Mouse (Mus musculus): Measurements from ENCODE around the gene Lif. TPM values are rescaled to one million over a fixed set of nuclear protein-coding genes. Genes with fewer than 3 reads are reported as not detected.
A peak's percentile ranks its signal among the peaks of the same experiment; 100 is the strongest.

Gene Lif
- total RNA-seq, 1 experiment from 2014 or later = 0.12 TPM

- no peak for ATAC-seq (ENCODE audit: extremely low read depth, insufficient number of reproducible peaks, low FRiP score, poor library complexity, severe bottlenecking)
These were observed 4.5 kb upstream of the Lif start for GRCm38 (mm10) chr11:4252886-4253285.

DNA sequence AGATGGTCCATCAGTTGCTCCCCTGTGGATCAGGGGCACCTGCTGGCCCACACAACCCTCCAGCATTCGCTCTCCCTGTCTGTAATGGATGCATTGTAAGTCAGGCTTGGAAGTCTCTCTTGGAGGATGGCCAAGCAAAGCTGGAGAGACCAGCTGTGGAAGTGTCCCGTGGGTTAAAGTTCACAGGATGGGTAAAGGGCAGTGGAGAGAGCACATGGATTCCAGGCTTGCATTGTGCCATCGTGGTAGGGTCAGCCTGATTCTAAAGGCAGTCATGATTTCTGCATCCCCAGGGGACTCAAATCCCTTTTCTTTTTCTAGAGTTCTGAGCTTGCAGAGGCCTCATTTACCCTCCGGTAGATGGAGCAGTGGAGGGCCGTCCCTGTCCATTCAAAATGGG, 399 bp downstream of the Lif start:
- ATAC-seq (ENCODE audit: extremely low read depth, insufficient number of reproducible peaks, low FRiP score, poor library complexity, severe bottlenecking) = no peak

DNA sequence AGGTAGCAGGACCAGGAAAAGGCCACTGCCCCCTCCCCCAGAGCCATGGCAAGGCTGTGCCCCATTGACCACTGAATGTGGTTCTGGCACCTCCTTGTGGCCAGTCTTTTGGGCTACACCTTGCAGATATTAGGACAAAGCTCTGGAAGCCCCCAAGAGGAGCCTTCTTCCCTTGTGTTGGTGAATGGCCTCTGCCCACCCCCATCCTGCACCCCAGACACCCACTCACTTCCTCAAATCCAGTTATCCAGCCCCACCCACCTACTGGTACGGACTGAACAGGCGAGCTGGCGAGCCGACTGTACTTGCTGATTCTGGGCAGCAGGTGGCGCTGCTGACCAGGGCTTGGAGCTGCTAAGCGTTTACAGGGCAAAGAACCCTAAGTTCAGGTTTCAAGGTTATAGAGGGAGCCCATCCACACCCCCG, 1.3 kb downstream of the Lif start:
- ATAC-seq (ENCODE audit: extremely low read depth, insufficient number of reproducible peaks, low FRiP score, poor library complexity, severe bottlenecking) = peak; percentile 75

DNA sequence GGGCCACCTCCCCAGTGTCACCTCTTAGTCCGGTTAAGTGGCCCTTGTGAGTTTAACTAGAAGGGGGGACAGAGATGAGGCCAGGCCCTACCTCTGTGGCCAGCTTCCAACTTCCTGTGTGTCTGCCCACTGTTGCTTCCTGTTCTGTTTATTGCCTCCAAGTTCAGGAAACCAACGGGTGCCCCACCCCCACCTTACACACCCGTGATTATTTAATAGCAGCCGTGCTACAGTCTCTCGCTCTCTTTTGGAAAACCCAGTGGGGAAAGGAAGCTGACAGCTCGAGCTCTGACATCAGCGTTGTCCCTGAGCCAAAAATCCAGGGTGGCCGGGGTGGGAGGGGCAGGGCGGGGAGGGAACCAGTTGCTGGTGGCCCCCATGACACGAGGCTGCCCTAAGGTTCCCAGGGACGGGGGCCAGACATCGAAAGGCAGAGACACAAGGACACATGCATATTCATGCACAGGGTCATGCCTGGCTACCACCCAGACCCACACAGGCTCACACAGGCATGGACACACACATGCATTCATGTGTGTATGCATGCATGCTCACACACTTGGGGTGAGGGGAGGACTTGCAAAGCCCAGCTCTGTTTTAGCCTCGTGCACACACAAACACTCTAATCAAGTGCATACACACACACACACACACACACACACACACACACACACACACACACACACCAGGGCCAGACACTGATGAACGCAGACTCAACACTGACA, 3.3 kb downstream of the Lif start:
- no peak for ATAC-seq (ENCODE audit: extremely low read depth, insufficient number of reproducible peaks, low FRiP score, poor library complexity, severe bottlenecking)

- peak; percentile 37; the same call in 1 of the 2 replicates for ATAC-seq (ENCODE audit: extremely low read depth, insufficient number of reproducible peaks, low FRiP score, poor library complexity, severe bottlenecking)
These were observed 3.8 kb downstream of the Lif start for GRCm38 (mm10) chr11:4261188-4261494.

DNA sequence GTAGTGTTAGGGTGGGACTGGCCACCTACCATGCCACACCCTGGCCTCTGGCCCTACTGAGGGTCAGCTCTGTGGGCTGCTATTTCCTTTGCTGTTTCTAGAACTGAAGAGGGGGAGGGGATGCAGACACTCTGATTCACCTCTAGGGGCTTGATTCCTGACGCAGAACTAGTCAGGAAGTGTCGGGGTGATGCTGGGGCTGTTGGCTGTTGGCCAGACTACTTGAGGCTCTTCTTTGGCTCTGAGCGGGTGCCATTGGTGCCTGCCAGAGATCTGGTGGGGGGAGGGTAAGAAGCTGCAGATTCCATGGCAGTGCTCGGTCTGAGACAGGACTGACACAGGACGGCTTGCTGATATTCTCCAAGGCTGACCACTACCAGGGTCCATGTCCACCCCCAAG, 4.6 kb downstream of the Lif start:
- ATAC-seq (ENCODE audit: extremely low read depth, insufficient number of reproducible peaks, low FRiP score, poor library complexity, severe bottlenecking) = no peak

DNA sequence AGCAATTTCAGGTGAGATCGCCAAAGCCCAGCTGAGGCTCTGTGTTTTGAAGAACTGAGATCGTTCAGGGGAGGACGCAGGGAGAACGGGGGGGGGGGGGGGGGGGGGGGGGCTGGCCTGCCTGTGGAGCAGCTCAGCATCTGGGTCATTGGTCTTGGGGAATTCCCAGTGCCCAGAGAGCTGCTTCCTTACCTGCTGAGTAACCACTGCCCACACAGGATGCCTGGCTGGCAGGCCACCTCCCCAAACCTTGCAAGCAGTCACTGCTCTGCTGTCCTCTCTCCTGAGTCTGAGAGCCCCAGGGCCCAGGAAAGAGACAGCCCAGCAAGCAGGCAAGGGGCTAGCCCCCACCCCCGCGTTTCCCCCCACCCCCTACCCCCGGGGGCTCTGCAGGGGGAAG, 5.5 kb downstream of the Lif start:
- no peak for ATAC-seq (ENCODE audit: extremely low read depth, insufficient number of reproducible peaks, low FRiP score, poor library complexity, severe bottlenecking)

GRCm38 (mm10) chr11:4263296-4263695, 5.9 kb downstream of the Lif start:
- no peak for ATAC-seq (ENCODE audit: extremely low read depth, insufficient number of reproducible peaks, low FRiP score, poor library complexity, severe bottlenecking)

DNA sequence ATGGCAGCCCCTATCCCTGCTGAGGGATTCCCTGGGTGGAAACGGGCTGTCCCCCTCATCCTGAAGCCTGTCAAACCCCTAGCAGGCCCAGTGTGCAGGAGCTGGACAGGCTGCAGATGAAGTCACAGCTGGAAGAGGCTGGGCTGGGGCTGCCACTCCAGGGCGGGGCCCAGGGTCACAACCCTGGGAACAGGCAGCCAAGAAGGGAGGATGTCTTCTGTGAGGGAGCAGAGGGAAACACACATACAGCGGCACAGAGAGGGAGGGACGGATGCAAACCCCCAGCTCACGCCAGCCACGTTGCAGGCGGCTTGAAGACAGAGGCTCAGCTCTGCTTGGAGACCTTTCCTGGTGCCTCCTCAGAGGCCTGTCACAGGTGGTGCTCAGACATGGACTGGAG, 6.7 kb downstream of the Lif start:
- no peak for ATAC-seq (ENCODE audit: extremely low read depth, insufficient number of reproducible peaks, low FRiP score, poor library complexity, severe bottlenecking)

GRCm38 (mm10) chr11:4266271-4267201, 9.2 kb downstream of the Lif start:
- no peak for ATAC-seq (ENCODE audit: extremely low read depth, insufficient number of reproducible peaks, low FRiP score, poor library complexity, severe bottlenecking)

DNA sequence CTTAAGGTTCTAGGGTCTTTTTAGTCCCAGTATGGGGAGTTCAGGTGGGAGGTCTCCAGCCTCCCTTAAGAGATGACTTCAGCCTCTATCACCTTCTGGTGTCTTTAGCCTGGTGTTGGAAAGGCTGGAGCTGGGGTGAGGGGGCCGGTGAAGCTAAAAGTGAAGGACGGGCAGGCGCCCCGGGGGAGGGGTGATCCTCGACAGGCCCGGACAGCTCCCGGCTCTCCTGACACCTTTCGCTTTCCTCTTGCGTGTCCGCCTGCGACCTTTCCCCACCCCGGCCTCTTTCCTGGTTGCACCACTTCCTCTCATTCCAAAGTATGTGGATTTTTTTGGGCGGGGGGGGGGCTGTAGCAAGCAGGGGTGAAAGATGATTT, 9.8 kb downstream of the Lif start:
- no peak for ATAC-seq (ENCODE audit: extremely low read depth, insufficient number of reproducible peaks, low FRiP score, poor library complexity, severe bottlenecking)

- ATAC-seq (ENCODE audit: extremely low read depth, insufficient number of reproducible peaks, low FRiP score, poor library complexity, severe bottlenecking) = no peak
These were observed 11.1 kb downstream of the Lif start for GRCm38 (mm10) chr11:4268500-4268899.

DNA sequence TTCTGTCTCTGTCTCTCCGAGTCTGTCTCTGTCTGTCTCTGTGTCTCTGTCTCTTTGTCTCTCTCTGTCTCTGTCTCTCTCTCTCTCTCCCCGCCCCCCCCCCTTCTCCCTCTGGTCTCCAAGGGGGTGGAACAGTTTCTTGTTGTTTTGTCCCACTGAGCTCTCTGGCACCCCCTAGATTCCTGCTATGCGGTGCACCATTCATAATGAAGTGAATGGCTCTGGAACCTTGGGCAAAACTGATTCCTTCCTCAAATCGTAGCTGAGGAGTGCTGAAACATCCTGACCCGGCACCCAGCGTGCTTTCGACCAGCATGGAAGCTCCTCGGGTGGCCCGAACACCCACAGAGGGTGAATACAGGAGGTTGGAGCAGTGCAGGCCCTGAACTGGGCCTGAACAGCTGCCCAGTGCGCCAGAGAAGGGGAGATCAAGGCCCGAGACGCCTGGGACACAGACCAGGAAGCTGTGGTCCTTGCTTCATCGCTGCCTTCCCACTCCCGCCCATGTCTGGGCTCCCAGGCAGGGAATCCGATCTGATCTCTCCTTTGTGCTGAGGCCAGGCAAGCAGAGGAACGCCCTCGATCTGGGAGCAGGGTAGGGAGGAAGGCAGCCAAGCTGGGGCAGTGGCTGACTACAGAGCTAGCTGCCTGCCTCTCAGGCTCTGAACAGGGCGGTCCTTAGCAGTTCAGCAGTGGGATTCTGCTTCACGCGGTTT, 13.5 kb downstream of the Lif start:
- ATAC-seq (ENCODE audit: extremely low read depth, insufficient number of reproducible peaks, low FRiP score, poor library complexity, severe bottlenecking) = no peak

DNA sequence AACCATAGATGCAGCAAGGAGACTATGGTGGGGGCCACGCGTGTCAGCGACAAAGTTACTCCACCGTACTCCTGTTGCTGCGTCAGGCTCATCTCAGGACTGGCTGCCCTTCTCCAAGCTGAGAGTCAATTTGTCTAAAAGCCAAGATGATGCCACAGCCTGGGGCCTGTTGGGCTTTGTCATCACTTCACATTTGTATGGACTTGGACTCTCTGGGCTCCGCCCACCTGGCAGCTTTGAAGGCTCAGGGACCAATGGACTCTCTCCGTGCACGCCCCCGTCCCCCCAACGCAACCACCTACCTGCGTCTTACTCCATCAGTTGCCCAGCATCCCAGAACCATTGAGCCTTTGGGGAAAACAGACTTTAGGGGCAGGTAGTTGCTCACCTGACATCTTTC, 14.2 kb downstream of the Lif start:
- no peak for ATAC-seq (ENCODE audit: extremely low read depth, insufficient number of reproducible peaks, low FRiP score, poor library complexity, severe bottlenecking)

DNA sequence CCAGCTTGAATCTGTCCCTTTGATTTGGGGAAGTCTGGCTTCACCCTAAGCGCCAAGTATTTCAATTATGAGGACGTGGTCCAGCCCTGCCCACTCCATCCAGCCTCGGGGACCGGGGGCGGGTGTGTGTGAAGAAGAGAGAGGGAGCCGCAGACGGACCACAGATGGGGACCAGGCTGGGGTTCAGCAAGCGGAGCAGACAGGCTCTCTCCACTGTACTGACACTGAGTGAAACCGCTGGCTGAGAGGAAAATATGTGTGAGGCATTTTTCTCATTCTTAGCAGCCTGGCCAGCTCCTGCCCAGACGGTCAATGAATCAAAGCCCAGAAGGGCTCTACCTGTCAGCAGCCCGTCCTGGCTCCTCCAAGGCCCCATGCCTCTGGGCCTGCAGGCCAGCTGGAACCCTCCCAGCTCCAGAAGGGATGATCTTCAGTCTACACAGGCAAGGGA, 19.1 kb downstream of the Lif start:
- ATAC-seq (ENCODE audit: extremely low read depth, insufficient number of reproducible peaks, low FRiP score, poor library complexity, severe bottlenecking) = no peak

DNA sequence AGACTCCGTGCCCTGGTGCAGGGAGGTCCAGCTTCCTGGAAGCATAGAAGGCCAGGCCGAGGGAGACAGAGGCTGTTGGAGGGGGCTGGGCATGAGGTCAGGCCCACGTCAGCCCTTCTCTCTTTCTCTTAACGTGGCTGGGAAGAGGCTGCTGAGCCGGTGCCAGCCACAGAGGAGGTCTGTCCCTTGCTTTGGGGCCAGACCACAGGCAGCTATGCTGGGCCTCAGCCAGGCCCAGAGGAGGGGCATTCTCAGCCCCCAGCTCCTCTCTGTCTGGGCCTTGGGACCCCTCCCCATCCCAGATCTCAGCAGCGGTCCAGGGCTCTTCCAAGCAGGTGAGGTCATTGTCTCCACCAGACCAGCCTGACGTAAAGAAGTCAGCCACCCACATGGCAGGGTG, 22.6 kb downstream of the Lif start:
- no peak for ATAC-seq (ENCODE audit: extremely low read depth, insufficient number of reproducible peaks, low FRiP score, poor library complexity, severe bottlenecking)

DNA sequence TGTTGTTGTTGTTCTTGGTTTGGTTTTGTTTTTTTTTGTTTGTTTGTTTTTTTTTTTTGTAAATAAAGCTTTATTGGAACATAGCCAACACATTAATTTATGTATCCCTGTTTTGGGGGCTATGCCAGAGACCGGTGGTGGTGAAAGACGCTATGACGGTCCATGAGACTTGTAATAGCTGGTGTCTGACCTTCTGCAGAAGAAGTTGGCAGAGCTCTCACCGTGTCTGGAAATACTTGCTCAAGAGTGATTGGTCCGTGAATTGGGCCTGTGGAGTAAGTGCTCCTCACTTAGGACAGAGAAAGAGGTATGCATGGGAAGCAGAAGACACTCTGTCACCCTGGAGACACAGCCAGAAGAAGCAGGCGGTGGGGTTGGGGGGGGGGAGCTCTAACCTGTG, 24.5 kb downstream of the Lif start:
- ATAC-seq (ENCODE audit: extremely low read depth, insufficient number of reproducible peaks, low FRiP score, poor library complexity, severe bottlenecking) = no peak

DNA sequence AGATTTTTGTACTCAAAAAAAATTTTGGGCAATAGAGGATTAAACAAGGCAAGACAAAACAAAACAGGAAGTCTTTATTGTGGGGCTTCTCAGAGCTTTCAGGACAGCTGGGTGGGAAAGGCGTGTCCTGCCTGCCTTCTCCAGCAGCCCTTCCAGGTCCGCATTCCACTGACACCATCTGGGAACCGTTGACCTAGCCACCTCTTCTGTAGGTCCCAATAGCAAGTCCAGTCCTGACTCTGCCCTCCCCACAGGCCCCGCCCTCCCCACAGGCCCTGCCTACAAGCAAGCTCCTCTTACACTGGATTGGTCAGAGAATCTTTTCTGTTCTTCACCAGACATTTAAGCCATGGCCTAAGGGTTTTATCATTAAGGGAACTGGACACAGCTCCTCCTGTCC, 26.3 kb downstream of the Lif start:
- ATAC-seq (ENCODE audit: extremely low read depth, insufficient number of reproducible peaks, low FRiP score, poor library complexity, severe bottlenecking) = no peak

GRCm38 (mm10) chr11:4289280-4289679, 31.9 kb downstream of the Lif start:
- ATAC-seq (ENCODE audit: extremely low read depth, insufficient number of reproducible peaks, low FRiP score, poor library complexity, severe bottlenecking) = peak; percentile 42

- no peak for ATAC-seq (ENCODE audit: extremely low read depth, insufficient number of reproducible peaks, low FRiP score, poor library complexity, severe bottlenecking)
These were observed 34.3 kb downstream of the Lif start for GRCm38 (mm10) chr11:4291639-4292038.

Measured in neutrophil, adult 5-6 weeks (primary cell).